26 mouse cellular contexts compared by ENCODE assay signal in genomic region chr8:91264564-91264963, GRCm38 (mm10).
"Had no signal": no experiment of that assay in that cellular context is flagged by ENCODE, and none has a peak within 500 bp of the region (broad histone marks: within the 10 kb centered on the region; RNA-seq: fewer than 3 reads in every experiment).

No protein-coding gene starts in this region.

- H3K4me3 ChIP-seq: heart, adult 2 months; heart, embryonic 13.5 days; heart, embryonic 15.5 days; hindbrain, embryonic 13.5 days; hindbrain, embryonic 15.5 days; kidney, embryonic 15.5 days; layer of hippocampus, adult 2 months; left cerebral cortex, adult 2 months; limb, embryonic 10.5 days; limb, embryonic 12.5 days; liver, embryonic 12.5 days had no signal

- H3K36me3 ChIP-seq: heart, embryonic 15.5 days; kidney, embryonic 15.5 days; liver, embryonic 12.5 days had no signal

- H3K4me1 ChIP-seq: heart, embryonic 15.5 days; hindbrain, embryonic 13.5 days; hindbrain, embryonic 15.5 days; kidney, embryonic 15.5 days; limb, embryonic 10.5 days; limb, embryonic 12.5 days; liver, embryonic 12.5 days had no signal

- H3K27me3 ChIP-seq: heart, embryonic 13.5 days; heart, embryonic 15.5 days; hindbrain, embryonic 13.5 days; hindbrain, embryonic 15.5 days; kidney, embryonic 15.5 days; limb, embryonic 12.5 days; liver, embryonic 12.5 days had no signal

- H3K27ac ChIP-seq: heart, adult 2 months; heart, embryonic 13.5 days; heart, embryonic 15.5 days; hindbrain, embryonic 13.5 days; hindbrain, embryonic 15.5 days; hindbrain, postnatal 0 days; kidney, embryonic 15.5 days; kidney, postnatal 0 days; layer of hippocampus, adult 2 months; left cerebral cortex, adult 2 months; limb, embryonic 10.5 days; limb, embryonic 12.5 days; liver, embryonic 12.5 days; liver, embryonic 14.5 days had no signal

- H3K4me2 ChIP-seq: heart, embryonic 11.5 days; heart, embryonic 13.5 days; heart, embryonic 15.5 days; hindbrain, embryonic 13.5 days; hindbrain, embryonic 15.5 days; kidney, embryonic 15.5 days; limb, embryonic 12.5 days; liver, embryonic 12.5 days had no signal

- DNase-seq: gastrocnemius, postnatal 14 days; gastrocnemius, postnatal 36 days; heart, adult 11 months; heart, adult 2 months; heart, postnatal 14 days; heart, postnatal 36 days; kidney, adult 11 months; kidney, adult 2 months; kidney, adult 9 months; kidney, postnatal 14 days; kidney, postnatal 4 days; liver had no signal
